Mouse (Mus musculus): ENCODE measurements at regions not wholly inside any gene's neighbourhood (a gene's known extent, or its start where the extent isn't known, plus 50 kb on each side); places are given as distances from the start of the nearest gene placed in this dataset.

DNA sequence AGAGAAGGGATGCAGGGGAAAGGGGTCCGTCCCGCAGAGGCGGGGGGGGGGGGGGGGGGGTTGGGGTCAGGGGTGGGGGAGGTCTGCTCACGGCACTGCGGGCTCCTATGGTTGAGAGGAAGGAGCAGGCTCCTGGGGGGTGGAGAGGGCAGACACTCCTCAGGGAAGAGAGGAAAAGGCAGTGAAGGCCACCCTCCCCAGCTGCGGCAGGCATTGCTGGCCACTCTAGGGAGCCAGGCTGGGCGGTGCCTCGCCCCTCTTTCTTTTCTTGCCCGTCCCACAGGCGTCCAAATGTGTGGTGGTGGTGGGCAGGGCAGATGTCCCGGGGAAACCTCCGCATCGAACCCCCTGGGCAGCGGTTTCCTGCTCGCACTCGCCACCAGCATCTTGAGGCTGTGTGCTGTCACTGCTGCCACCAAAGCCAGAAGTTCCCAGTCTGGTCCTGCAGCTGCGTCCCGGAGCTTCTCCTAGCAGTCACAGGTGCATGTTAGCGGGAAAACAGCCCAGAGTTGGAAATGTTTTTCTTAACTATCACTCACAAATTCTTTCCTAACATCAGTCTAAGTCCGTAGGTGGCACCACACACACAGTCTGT is 110.4 kb downstream of the Dsel start:
- Histone ChIP-seq H3K4me1 (no peaks in the 10 kb centered on the region; the same call in 1 of the 2 replicates), H3K9ac (no peak overlapping the region; the same call in 1 of the 2 replicates), H3K27me3 (replicated peaks) (no peaks in the 10 kb centered on the region), H3K36me3 (replicated peaks) (no peaks in the 10 kb centered on the region), H3K27ac (no peak overlapping the region), H3K9me3 (no peaks in the 10 kb centered on the region), H3K4me3 (peak overlapping the region; percentile 30), H3K4me2 (peak overlapping the region; percentile 55)
- ATAC-seq (replicated peaks) = peak; percentile 37; the same call in 1 of the 2 replicates
- 11% methylated on average over 15 of the region's 20 CpGs for WGBS

Measured in midbrain, embryonic 15.5 days (tissue).